Mouse (Mus musculus): Measurements from ENCODE around the gene Tmem14a. TPM values are rescaled to one million over a fixed set of nuclear protein-coding genes. Genes with fewer than 3 reads are reported as not detected.

Tmem14a gene
- total and polyA plus RNA-seq, 3 experiments: 1.3 to 1.7 TPM; not detected in 1

GRCm38 (mm10) chr1:21232516-21232915 is 14.1 kb downstream of the Tmem14a start:
- Histone ChIP-seq H3K27me3 (ENCODE audit: control insufficient read depth in 1 of 2, insufficient read depth in 2 of 2, low read length in 2 of 2) (no peaks in the 10 kb centered on the region), H3K9me3 (replicated peaks; ENCODE audit: insufficient read depth, low read length) (no peaks in the 10 kb centered on the region), H3K79me2 (ENCODE audit: control insufficient read depth, insufficient read depth, low read length, poor library complexity) (no peaks in the 10 kb centered on the region), H3K9ac (ENCODE audit: control insufficient read depth, low read depth, low read length, poor library complexity, severe bottlenecking) (no peak overlapping the region), H3K4me1 (ENCODE audit: control insufficient read depth in 1 of 2, insufficient read depth in 2 of 2, low read length in 2 of 2) (no peaks in the 10 kb centered on the region), H3K36me3 (ENCODE audit: control insufficient read depth in 1 of 2, insufficient read depth in 2 of 2, low read length in 2 of 2) (no peaks in the 10 kb centered on the region), H3K4me3 (ENCODE audit: control insufficient read depth in 1 of 2, insufficient read depth in 1 of 2, low read depth in 2 of 2, low read length in 2 of 2) (no peak overlapping the region), H3K27ac (ENCODE audit: control insufficient read depth, low read depth, low read length) (no peak overlapping the region)
- TF ChIP-seq ZKSCAN1 (IDR thresholded peaks at IDR 0.05; ENCODE audit: low read depth, low read length) (no peak), GATA1 (IDR thresholded peaks at IDR 0.05; ENCODE audit: low read depth, low read length) (no peak), RCOR1 (IDR thresholded peaks at IDR 0.05; ENCODE audit: low read depth, low read length) (no peak), RAD21 (IDR thresholded peaks at IDR 0.05; ENCODE audit: low read depth, low read length) (no peak), MYC (IDR thresholded peaks at IDR 0.05; ENCODE audit: low read depth, low read length) (no peak), USF1 (IDR thresholded peaks at IDR 0.05; ENCODE audit: low read depth, low read length) (no peak), UBTF (IDR thresholded peaks at IDR 0.05; ENCODE audit: borderline replicate concordance, insufficient read depth, low read depth, low read length) (no peak), NELFE (IDR thresholded peaks at IDR 0.05; ENCODE audit: low read depth, low read length) (no peak), POLR2A (IDR thresholded peaks at IDR 0.05; ENCODE audit: control insufficient read depth in 1 of 2, insufficient read depth in 1 of 2, low read depth in 1 of 2, low read length in 2 of 2, poor library complexity in 1 of 2) (no peak), MEF2A (IDR thresholded peaks at IDR 0.05; ENCODE audit: extremely low read depth, insufficient replicate concordance, low read depth, low read length, poor library complexity, severe bottlenecking) (no peak), NRF1 (IDR thresholded peaks at IDR 0.05; ENCODE audit: insufficient read depth, low read depth, low read length, poor library complexity, severe bottlenecking) (no peak), TCF12 (IDR thresholded peaks at IDR 0.05; ENCODE audit: low read depth, low read length) (no peak), CHD1 (IDR thresholded peaks at IDR 0.05; ENCODE audit: low read depth, low read length) (no peak), TBP (IDR thresholded peaks at IDR 0.05; ENCODE audit: low read depth, low read length) (no peak), MYB (IDR thresholded peaks at IDR 0.05; ENCODE audit: low read depth, low read length) (no peak), POLR2AphosphoS5 (IDR thresholded peaks at IDR 0.05; ENCODE audit: borderline replicate concordance, low read depth, low read length) (no peak), USF2 (IDR thresholded peaks at IDR 0.05; ENCODE audit: borderline replicate concordance in 1 of 2, insufficient read depth in 1 of 2, low read depth in 1 of 2, low read length in 2 of 2) (no peak), SIN3A (IDR thresholded peaks at IDR 0.05; ENCODE audit: low read length) (no peak), E2F4 (IDR thresholded peaks at IDR 0.05; ENCODE audit: borderline replicate concordance, low read depth, low read length) (no peak)
- DNase-seq (ENCODE audit: low read depth, low spot score): no peak

DNA sequence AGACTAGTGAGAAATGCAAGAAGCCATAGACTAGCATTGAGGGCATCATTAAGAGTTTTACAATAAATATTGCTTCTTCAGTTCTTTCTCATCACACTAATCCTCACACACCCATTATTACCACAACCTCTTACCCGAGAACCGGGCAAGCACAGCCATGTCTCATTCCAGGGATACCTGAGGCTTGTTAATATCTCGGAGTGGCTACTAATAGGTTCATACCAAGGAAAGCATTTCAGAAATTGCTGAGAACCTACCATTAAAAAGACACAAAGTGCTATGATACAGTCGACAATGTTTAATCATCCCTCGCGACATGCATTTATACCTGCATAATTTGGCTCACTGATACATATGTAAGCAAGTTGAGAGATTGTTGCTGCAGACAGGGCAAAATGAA is 17.0 kb downstream of the Tmem14a start:
- TF ChIP-seq MAX (IDR thresholded peaks at IDR 0.05; ENCODE audit: low read length): no peak
- TF ChIP-seq RCOR1 (IDR thresholded peaks at IDR 0.05; ENCODE audit: low read depth, low read length): no peak
- TF ChIP-seq CHD1 (IDR thresholded peaks at IDR 0.05; ENCODE audit: low read depth, low read length): no peak
- no peak for TF ChIP-seq GATA1 (IDR thresholded peaks at IDR 0.05; ENCODE audit: low read depth, low read length)
- no peak for TF ChIP-seq NELFE (IDR thresholded peaks at IDR 0.05; ENCODE audit: low read depth, low read length)
- TF ChIP-seq GABPA (IDR thresholded peaks at IDR 0.05; ENCODE audit: low read depth, low read length): no peak
- no peak for TF ChIP-seq MYC (IDR thresholded peaks at IDR 0.05; ENCODE audit: low read depth, low read length)
- TF ChIP-seq RAD21 (IDR thresholded peaks at IDR 0.05; ENCODE audit: low read depth, low read length): no peak
- no peak for TF ChIP-seq ELF1 (IDR thresholded peaks at IDR 0.05; ENCODE audit: low read depth, low read length)
- no peak for TF ChIP-seq USF1 (IDR thresholded peaks at IDR 0.05; ENCODE audit: low read depth, low read length)
- TF ChIP-seq BHLHE40 (IDR thresholded peaks at IDR 0.05; ENCODE audit: borderline replicate concordance, low read depth, low read length): no peak
- TF ChIP-seq JUND (IDR thresholded peaks at IDR 0.05; ENCODE audit: low read depth, low read length): no peak
- no peak for TF ChIP-seq ZKSCAN1 (IDR thresholded peaks at IDR 0.05; ENCODE audit: low read depth, low read length)
- TF ChIP-seq ZMIZ1 (IDR thresholded peaks at IDR 0.05; ENCODE audit: low read depth, low read length): no peak
- no peak for TF ChIP-seq NRF1 (IDR thresholded peaks at IDR 0.05; ENCODE audit: insufficient read depth, low read depth, low read length, poor library complexity, severe bottlenecking)
- no peak for TF ChIP-seq MEF2A (IDR thresholded peaks at IDR 0.05; ENCODE audit: extremely low read depth, insufficient replicate concordance, low read depth, low read length, poor library complexity, severe bottlenecking)
- no peak for TF ChIP-seq TBP (IDR thresholded peaks at IDR 0.05; ENCODE audit: low read depth, low read length)
- TF ChIP-seq POLR2A (IDR thresholded peaks at IDR 0.05; ENCODE audit: control insufficient read depth in 1 of 2, insufficient read depth in 1 of 2, low read depth in 1 of 2, low read length in 2 of 2, poor library complexity in 1 of 2): no peak
- TF ChIP-seq MAFK (IDR thresholded peaks at IDR 0.05; ENCODE audit: borderline replicate concordance, low read depth, low read length): no peak
- no peak for TF ChIP-seq USF2 (IDR thresholded peaks at IDR 0.05; ENCODE audit: borderline replicate concordance in 1 of 2, insufficient read depth in 1 of 2, low read depth in 1 of 2, low read length in 2 of 2)
- DNase-seq (ENCODE audit: low read depth, low spot score): no peak
- H3K27ac ChIP-seq (ENCODE audit: control insufficient read depth, low read depth, low read length): no peak overlapping the region
- no peak overlapping the region for H3K4me3 ChIP-seq (ENCODE audit: control insufficient read depth in 1 of 2, insufficient read depth in 1 of 2, low read depth in 2 of 2, low read length in 2 of 2)
- H3K9ac ChIP-seq (ENCODE audit: control insufficient read depth, low read depth, low read length, poor library complexity, severe bottlenecking): no peak overlapping the region
- no peaks in the 10 kb centered on the region for H3K9me3 ChIP-seq (replicated peaks; ENCODE audit: insufficient read depth, low read length)
- no peaks in the 10 kb centered on the region for H3K27me3 ChIP-seq (ENCODE audit: control insufficient read depth in 1 of 2, insufficient read depth in 2 of 2, low read length in 2 of 2)
- peaks cover 0 to 7% of the 10 kb centered on the region in 2 experiments; a peak in 2 of 4 replicates for H3K36me3 ChIP-seq (ENCODE audit: control insufficient read depth in 1 of 2, insufficient read depth in 2 of 2, low read length in 2 of 2)
- no peaks in the 10 kb centered on the region for H3K79me2 ChIP-seq (ENCODE audit: control insufficient read depth, insufficient read depth, low read length, poor library complexity)
- peaks cover 5 to 7% of the 10 kb centered on the region in 2 experiments; a peak in 3 of 4 replicates for H3K4me1 ChIP-seq (ENCODE audit: control insufficient read depth in 1 of 2, insufficient read depth in 2 of 2, low read length in 2 of 2)
